Mouse (Mus musculus) heart, embryonic 13.5 days (tissue): ENCODE data around the gene Glis2. TPM values are rescaled to one million over a fixed set of nuclear protein-coding genes. Genes with fewer than 3 reads are reported as not detected.

Experiments used
- ATAC-seq: fragments of 200-750 bp; cut with Nextera tagmentation; 2 replicates; pipeline ENCODE4 v1.8.0; 2017; ENCODE audit warnings: moderate TSS enrichment; ENCODE audit not compliant: insufficient number of reproducible peaks, low FRiP score, low TSS enrichment; ENCODE audit errors: extremely low read depth
- H3K27ac ChIP-seq: fragments of 300-500 bp; sonication (generic); replicated peaks from 2 replicates; pipeline ENCODE4 v1.5.1; 2015; ENCODE audit warnings: moderate library complexity, mild to moderate bottlenecking, inconsistent platforms
- H3K27me3 ChIP-seq: fragments of 300-500 bp; sonication (generic); replicated peaks from 2 replicates; pipeline ENCODE4 v1.6.1; 2015; ENCODE audit warnings: mild to moderate bottlenecking, inconsistent platforms
- H3K36me3 ChIP-seq: fragments of 300-500 bp; sonication (generic); 2 replicates; pipeline ENCODE4 v1.6.1; 2015; ENCODE audit warnings: mild to moderate bottlenecking, inconsistent platforms
- H3K4me1 ChIP-seq: fragments of 300-500 bp; sonication (generic); 2 replicates; pipeline ENCODE4 v1.6.1; 2015; ENCODE audit warnings: inconsistent platforms
- H3K4me2 ChIP-seq: fragments of 300-500 bp; sonication (generic); 2 replicates; pipeline ENCODE4 v1.6.1; 2015; ENCODE audit warnings: inconsistent platforms, mild to moderate bottlenecking, moderate library complexity
- H3K4me3 ChIP-seq: fragments of 300-500 bp; sonication (generic); 2 replicates; pipeline ENCODE4 v1.5.1; 2015; ENCODE audit warnings: moderate library complexity, mild to moderate bottlenecking, inconsistent platforms
- H3K9ac ChIP-seq: fragments of 300-500 bp; sonication (generic); 2 replicates; pipeline ENCODE4 v1.6.1; 2015; ENCODE audit warnings: inconsistent platforms, mild to moderate bottlenecking, moderate library complexity
- H3K9me3 ChIP-seq: fragments of 300-500 bp; sonication (generic); 2 replicates; pipeline ENCODE4 v1.6.1; 2016; ENCODE audit warnings: inconsistent platforms
- WGBS: fragments of 180-500 bp; shearing (Covaris S2); methylation state at CpG from one replicate; pipeline ENCODE4 v1.1.7; 2015; ENCODE audit warnings: mixed read lengths; 5-methylcytosine and 5-hydroxymethylcytosine counted together
- polyA plus RNA-seq: library from polyadenylated mRNA; unstranded; fragments of >200 nt; fragmentation: Nextera tagmentation; extraction: Ambion mirVana; gene quantifications from 2 replicates; pipeline ENCODE4 v1.2.1, GENCODE M21; 2015

Gene Glis2
- polyA plus RNA-seq, 1 experiment from 2014 or later, result 23.5 TPM

- 15% methylated on average over 5 of the region's 5 CpGs for WGBS
- H3K4me2 ChIP-seq, result peak overlapping the region; percentile 29
- H3K4me3 ChIP-seq, result no peak overlapping the region
These were observed 12.0 kb downstream of the Glis2 start for GRCm38 (mm10) chr16:4606431-4607084.

GRCm38 (mm10) chr16:4607818-4608531 is 13.5 kb downstream of the Glis2 start:
- peak overlapping the region; percentile 29; the same call in 1 of the 2 replicates for H3K4me2 ChIP-seq
- H3K4me3 ChIP-seq, result no peak overlapping the region
- peak overlapping the region; percentile 68 for H3K9ac ChIP-seq
- peaks cover 45% of the 10 kb centered on the region for H3K36me3 ChIP-seq
- H3K27me3 ChIP-seq, result no peaks in the 10 kb centered on the region
- peaks cover 56% of the 10 kb centered on the region for H3K4me1 ChIP-seq
- ATAC-seq, result no peak
- WGBS, result 46% methylated on average over 9 of the region's 9 CpGs
- H3K9me3 ChIP-seq, result no peaks in the 10 kb centered on the region
- peak overlapping the region; percentile 89 for H3K27ac ChIP-seq

More at GRCm38 (mm10) chr16:4606431-4607084, 12.0 kb downstream of the Glis2 start:
- Histone ChIP-seq H3K27me3 (no peaks in the 10 kb centered on the region), H3K27ac (peak overlapping the region; percentile 89), H3K9me3 (no peaks in the 10 kb centered on the region), H3K9ac (peak overlapping the region; percentile 68), H3K4me1 (peaks cover 70% of the 10 kb centered on the region), H3K36me3 (peaks cover 31% of the 10 kb centered on the region)
- no peak for ATAC-seq

- Histone ChIP-seq H3K4me2 (no peak overlapping the region), H3K9ac (0 out of 2 replicates have a peak overlapping the region, but pooled peaks have one; percentile 13), H3K27ac (no peak overlapping the region; the same call in 1 of the 2 replicates), H3K4me3 (no peak overlapping the region), H3K4me1 (peaks cover 49% of the 10 kb centered on the region), H3K36me3 (peaks cover 51% of the 10 kb centered on the region), H3K9me3 (no peaks in the 10 kb centered on the region), H3K27me3 (no peaks in the 10 kb centered on the region)
- 78% methylated on average over 19 of the region's 19 CpGs for WGBS
- no peak for ATAC-seq
These were observed 14.1 kb downstream of the Glis2 start for GRCm38 (mm10) chr16:4608532-4609059.

GRCm38 (mm10) chr16:4611193-4611592 is 16.7 kb downstream of the Glis2 start:
- peaks cover 77% of the 10 kb centered on the region for H3K36me3 ChIP-seq
- no peak overlapping the region for H3K27ac ChIP-seq
- H3K4me1 ChIP-seq, result peaks cover 25% of the 10 kb centered on the region
- ATAC-seq, result no peak
- H3K27me3 ChIP-seq, result no peaks in the 10 kb centered on the region
- H3K9ac ChIP-seq, result no peak overlapping the region
- no peaks in the 10 kb centered on the region for H3K9me3 ChIP-seq
- 84% methylated on average over 5 of the region's 5 CpGs for WGBS
- H3K4me2 ChIP-seq, result no peak overlapping the region
- H3K4me3 ChIP-seq, result no peak overlapping the region

GRCm38 (mm10) chr16:4611676-4612075 is 17.2 kb downstream of the Glis2 start:
- Histone ChIP-seq H3K9me3 (no peaks in the 10 kb centered on the region), H3K4me3 (no peak overlapping the region), H3K9ac (no peak overlapping the region), H3K27me3 (no peaks in the 10 kb centered on the region), H3K4me1 (peaks cover 21% of the 10 kb centered on the region), H3K27ac (no peak overlapping the region), H3K4me2 (no peak overlapping the region), H3K36me3 (peaks cover 80% of the 10 kb centered on the region)
- no peak for ATAC-seq
- WGBS, result 90% methylated on average over 7 of the region's 7 CpGs

DNA sequence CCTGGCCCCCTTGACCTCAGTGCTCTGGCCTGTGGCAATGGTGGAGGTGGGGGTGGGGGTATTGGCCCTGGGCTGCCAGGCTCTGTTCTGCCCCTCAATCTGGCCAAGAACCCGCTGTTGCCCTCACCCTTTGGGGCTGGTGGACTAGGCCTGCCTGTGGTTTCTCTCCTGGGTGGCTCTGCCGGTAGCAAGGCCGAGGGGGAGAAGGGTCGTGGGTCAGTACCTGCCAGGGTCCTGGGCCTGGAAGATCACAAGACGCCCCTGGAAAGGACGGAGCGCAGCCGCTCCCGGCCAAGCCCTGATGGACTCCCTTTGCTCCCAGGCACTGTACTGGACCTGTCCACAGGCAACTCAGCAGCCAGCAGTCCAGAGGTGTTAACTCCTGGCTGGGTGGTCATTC is 19.2 kb downstream of the Glis2 start:
- no peak overlapping the region for H3K9ac ChIP-seq
- H3K27me3 ChIP-seq, result no peaks in the 10 kb centered on the region
- WGBS, result 87% methylated on average over 9 of the region's 9 CpGs
- no peaks in the 10 kb centered on the region for H3K9me3 ChIP-seq
- no peak overlapping the region for H3K4me2 ChIP-seq
- H3K4me1 ChIP-seq, result 0 out of 2 replicates have a peak, but pooled peaks cover 2% of the 10 kb centered on the region
- H3K27ac ChIP-seq, result no peak overlapping the region
- peaks cover 95% of the 10 kb centered on the region for H3K36me3 ChIP-seq
- no peak for ATAC-seq
- H3K4me3 ChIP-seq, result no peak overlapping the region

- no peak for ATAC-seq
- Histone ChIP-seq H3K36me3 (peaks cover 96% of the 10 kb centered on the region), H3K4me2 (no peak overlapping the region), H3K27me3 (no peaks in the 10 kb centered on the region), H3K9ac (no peak overlapping the region; the same call in 1 of the 2 replicates), H3K9me3 (no peaks in the 10 kb centered on the region), H3K27ac (no peak overlapping the region), H3K4me1 (0 out of 2 replicates have a peak, but pooled peaks cover 2% of the 10 kb centered on the region), H3K4me3 (no peak overlapping the region)
- WGBS, result 96% methylated on average over 3 of the region's 3 CpGs
These were observed 20.1 kb downstream of the Glis2 start for GRCm38 (mm10) chr16:4614639-4615038.

DNA sequence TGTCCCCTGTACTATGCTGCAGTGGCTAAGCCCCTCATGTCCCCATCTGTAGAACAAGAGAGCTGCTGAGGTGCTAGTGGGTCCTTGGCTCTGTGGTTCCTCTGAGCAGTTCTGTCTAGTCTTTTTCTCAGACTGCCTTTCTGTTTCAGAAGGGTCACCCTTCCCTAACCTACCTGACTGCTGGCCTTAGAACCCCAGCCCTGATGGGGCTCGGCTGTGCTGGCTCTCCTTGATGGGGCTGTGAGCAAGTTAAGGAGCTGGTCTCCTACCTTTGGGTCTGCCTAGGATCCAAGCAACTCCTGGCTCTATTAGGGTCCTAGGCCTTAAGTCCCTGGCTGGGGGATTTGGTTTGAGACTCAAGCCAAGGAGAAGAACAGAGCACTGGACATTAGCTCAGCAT is 20.8 kb downstream of the Glis2 start:
- no peaks in the 10 kb centered on the region for H3K27me3 ChIP-seq
- no peaks in the 10 kb centered on the region for H3K9me3 ChIP-seq
- H3K9ac ChIP-seq, result no peak overlapping the region
- no peak for ATAC-seq
- peaks cover 92% of the 10 kb centered on the region for H3K36me3 ChIP-seq
- no peak overlapping the region for H3K27ac ChIP-seq
- no peak overlapping the region for H3K4me3 ChIP-seq
- WGBS, result 96% methylated on average over 1 of the region's 1 CpGs
- no peak overlapping the region for H3K4me2 ChIP-seq
- peaks cover 7% of the 10 kb centered on the region for H3K4me1 ChIP-seq

DNA sequence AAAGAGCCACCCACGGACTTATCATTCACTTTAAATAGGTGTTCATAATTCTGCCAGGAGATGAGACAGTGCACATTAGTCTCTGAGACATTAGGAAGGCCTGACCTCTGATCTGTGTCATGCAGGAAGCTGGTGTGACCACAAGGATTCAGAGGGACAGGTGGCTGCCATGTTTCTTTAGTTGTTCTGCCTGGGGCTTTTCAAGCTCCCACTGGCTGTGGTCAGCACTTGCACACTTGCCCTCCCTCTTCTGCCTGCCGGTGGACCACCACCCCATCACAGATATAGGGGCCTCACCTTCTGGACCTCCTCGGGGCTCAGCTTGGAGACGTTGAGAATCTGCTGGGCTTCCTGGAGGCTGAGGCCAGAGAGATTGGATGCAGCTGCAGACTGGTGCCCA is 22.3 kb downstream of the Glis2 start:
- peaks cover 13% of the 10 kb centered on the region for H3K4me1 ChIP-seq
- H3K27me3 ChIP-seq, result no peaks in the 10 kb centered on the region
- 82% methylated on average over 4 of the region's 4 CpGs for WGBS
- no peak overlapping the region for H3K4me2 ChIP-seq
- no peak overlapping the region for H3K4me3 ChIP-seq
- H3K9ac ChIP-seq, result no peak overlapping the region
- ATAC-seq, result no peak
- H3K9me3 ChIP-seq, result no peaks in the 10 kb centered on the region
- H3K27ac ChIP-seq, result no peak overlapping the region
- H3K36me3 ChIP-seq, result peaks cover 77% of the 10 kb centered on the region

- no peaks in the 10 kb centered on the region for H3K27me3 ChIP-seq
- 16% methylated on average over 9 of the region's 9 CpGs for WGBS
- no peak for ATAC-seq
These were observed 29.6 kb downstream of the Glis2 start for GRCm38 (mm10) chr16:4624074-4624473.

GRCm38 (mm10) chr16:4624481-4625110 is 30.1 kb downstream of the Glis2 start, which contains the start of gene Pam16:
Pam16 (minus strand) TSS chr16:4624988.
- Histone ChIP-seq H3K4me1 (peaks cover 45% of the 10 kb centered on the region), H3K36me3 (peaks cover 17% of the 10 kb centered on the region), H3K27me3 (no peaks in the 10 kb centered on the region), H3K9me3 (no peaks in the 10 kb centered on the region), H3K4me3 (peak within 1 kb of the TSS; percentile 72), H3K27ac (peak within 1 kb of the TSS; percentile 85), H3K4me2 (peak within 1 kb of the TSS; percentile 85), H3K9ac (peak within 1 kb of the TSS; percentile 88)
- under 1% methylated on average over 56 of the region's 56 CpGs for WGBS
- peak; percentile 89 for ATAC-seq

More at GRCm38 (mm10) chr16:4624074-4624473, 29.6 kb downstream of the Glis2 start:
- H3K9me3 ChIP-seq, result no peaks in the 10 kb centered on the region
- H3K4me2 ChIP-seq, result peak overlapping the region; percentile 85
- H3K27ac ChIP-seq, result peak overlapping the region; percentile 85
- peak overlapping the region; percentile 72 for H3K4me3 ChIP-seq
- H3K36me3 ChIP-seq, result peaks cover 22% of the 10 kb centered on the region
- peak overlapping the region; percentile 88 for H3K9ac ChIP-seq
- peaks cover 45% of the 10 kb centered on the region for H3K4me1 ChIP-seq
